Mouse (Mus musculus) MN1 (cell line): ENCODE data around the gene Celf5.

ENCODE experiments used
- DNase-seq: peaks from one replicate; pipeline ENCODE4 v3.0.0-alpha.2; 2016; ENCODE audit warnings: low spot score

Celf5 gene

DNA sequence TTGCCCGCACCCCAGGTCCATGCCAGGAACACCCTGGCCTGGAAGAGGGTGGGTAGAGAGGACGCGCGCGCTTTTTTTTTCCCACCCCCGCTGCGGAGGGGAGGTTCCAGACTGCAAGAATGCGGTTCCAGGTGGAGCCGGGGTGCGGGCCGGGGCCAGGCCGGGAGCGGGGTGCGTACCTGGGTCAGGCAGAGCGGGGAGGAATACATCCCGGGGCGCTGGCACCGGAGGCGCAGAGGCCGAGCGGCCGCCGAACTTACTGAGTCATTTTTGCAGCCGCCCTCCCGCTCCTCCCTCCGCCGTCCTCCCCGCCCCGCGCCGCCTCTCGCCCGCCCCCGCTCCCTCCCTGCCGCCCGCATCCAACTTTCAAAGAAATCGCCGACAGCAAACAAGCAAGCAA lies 55.6 kb downstream of the Celf5 start:
- peak; percentile 66 for DNase-seq

DNA sequence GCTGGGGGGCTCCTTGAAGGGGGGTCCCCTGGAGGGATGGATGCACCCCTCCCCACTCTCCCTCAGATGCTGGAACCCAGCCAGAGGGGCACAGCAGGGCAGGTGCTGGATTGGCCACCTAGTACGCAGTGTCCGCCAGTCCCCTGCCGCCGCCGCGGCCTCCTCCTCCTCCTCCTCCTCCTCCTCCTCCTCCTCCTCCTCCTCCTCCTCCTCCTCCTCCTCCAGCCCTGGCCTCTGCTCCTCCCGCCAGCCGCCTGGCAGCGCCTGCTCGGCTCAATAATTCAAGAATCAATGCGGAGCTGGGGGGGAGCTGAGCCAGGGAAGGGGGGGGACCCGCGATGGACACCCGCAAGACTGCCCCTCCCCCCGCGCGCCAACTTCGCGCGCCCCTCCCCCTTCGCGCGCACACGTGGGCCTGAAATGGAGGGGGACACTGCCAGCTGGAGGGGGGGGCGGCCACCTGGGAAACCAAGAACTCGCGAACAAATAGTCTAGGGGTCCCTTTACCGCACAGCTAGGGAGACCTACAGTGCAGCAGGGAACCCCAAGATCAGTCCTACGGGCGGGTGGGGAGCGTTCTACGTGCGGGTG lies 56.3 kb downstream of the Celf5 start:
- peak; percentile 20 for DNase-seq

DNA sequence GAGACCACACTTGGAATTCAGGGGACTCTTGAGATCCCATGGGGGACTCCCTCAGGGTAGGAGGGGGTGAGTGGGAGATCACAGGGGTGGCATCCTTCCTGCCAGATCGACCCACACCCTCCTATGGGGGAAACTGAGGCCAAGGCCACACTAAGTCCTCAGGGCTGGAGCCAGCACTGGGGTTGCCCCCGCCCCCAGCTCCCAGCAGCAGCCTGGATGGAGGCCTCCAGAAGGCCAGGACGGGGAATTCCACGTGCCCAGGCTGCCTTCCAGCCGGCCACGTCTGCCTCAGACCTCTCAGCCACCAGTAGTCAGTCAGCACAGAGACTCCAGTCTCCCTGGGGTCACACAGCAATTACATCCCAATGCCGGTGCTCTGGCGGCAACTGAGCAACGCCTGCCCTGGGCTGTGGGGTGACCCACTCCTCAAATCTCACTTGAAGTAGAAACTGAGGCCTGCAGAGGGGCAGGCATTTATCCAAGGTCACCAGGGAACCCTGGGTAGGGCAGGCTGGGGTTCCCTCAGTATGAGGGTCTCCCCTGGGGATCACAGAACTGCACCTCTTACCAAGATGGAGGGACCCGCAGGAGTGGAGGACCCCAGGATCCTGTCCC lies 57.2 kb downstream of the Celf5 start:
- peak; percentile 76 for DNase-seq

DNA sequence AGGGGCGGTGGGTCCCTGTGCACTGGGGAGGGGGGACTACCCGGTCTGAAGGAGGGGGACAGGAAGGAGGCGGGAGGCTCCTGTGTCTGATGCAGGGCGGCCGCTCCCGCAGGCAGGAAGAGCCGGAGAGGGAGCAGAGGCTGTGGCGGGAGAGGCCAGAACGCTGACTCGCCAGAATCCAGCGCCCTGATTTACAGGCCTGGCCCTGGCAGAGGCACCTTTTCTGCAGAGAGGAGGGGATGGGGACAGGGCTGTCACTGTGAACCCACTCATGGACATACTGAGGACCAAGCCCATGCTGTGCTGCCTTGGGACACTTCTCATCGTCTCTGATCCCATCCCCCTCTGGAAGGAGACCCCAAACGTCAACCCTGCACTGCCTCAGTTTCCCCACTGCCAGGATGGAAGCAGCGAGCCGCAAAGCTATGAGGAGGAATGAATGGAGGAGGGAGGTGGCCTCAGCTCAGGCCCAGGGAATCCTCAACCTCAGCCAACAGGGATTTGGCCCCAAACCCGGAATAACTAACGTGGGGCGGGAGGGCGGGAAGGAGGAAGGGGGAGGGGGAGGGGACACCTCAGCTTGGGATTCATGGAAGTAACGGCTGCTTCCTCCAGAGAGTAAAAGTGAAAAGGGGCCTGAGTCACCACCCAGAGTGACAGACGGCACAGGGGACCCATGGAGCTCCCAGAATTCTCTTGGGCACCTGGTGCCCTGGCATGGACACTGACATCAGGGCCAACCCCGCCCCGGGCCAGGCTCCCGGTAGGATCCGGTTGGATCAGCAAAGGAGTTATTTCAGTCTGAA lies 58.1 kb downstream of the Celf5 start:
- DNase-seq, result peak; percentile 73

DNA sequence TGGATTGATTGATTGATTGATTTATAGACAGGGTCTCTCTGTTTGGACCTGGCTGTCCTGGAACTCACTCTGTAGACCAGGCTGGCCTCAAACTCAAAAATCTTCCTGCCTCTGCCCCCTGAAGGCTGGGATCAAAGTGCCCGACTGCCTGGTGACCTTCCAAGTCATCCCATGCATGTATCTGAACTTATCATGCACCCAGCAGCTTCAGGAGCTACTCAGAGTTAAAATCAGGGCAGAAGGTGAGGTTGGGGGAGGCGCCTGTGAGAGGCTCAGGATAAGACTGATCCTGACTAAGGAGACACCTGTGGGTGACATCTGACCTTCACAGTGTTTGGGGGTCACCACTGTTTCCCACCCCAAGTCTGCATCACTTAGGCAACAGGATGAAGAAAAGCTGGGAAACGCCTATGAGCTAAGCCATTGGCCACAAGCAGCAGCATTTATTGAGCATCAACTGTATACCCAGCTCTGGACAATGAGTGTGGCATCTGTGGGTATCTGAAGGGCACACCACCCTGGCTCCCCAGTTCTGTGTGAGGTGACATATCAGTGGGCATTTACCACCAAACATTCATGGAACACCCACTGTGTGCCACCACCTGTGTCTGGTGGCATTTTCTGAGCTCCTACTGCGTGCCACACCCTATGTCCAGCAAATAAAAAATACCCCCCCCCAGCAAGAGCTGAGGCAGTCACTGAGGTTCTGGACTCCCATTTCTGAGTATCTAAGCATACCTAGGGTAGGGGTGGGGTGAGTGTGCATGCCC lies 58.8 kb downstream of the Celf5 start:
- DNase-seq, result peak; percentile 7

DNA sequence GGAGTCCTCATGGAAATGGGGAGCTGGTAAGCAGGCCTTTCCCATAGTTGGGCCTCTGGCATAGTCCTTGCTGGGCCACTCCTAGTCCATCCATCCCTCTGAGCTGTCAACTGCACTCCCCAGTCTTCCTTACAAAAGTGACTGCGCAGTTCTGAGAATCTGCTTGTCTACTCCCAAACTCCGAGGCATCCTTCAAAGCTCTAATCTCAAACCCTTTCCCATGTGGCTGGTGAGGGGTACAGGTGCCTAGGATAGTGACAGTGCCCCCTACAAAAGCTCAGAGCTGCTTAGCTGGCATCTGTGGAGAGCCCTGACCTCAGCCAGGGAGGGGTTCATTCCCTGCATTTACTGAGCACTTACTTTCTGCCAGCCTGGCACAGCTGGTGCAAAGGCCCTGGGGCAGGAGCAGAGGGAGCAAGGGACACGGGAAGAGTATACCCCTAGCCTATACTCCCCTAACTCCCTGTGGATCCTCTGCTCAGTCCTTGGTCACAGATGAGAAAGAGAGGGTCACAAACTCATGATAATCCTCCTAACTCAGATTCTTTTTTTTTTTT lies 59.8 kb downstream of the Celf5 start:
- peak; percentile 5 for DNase-seq

DNA sequence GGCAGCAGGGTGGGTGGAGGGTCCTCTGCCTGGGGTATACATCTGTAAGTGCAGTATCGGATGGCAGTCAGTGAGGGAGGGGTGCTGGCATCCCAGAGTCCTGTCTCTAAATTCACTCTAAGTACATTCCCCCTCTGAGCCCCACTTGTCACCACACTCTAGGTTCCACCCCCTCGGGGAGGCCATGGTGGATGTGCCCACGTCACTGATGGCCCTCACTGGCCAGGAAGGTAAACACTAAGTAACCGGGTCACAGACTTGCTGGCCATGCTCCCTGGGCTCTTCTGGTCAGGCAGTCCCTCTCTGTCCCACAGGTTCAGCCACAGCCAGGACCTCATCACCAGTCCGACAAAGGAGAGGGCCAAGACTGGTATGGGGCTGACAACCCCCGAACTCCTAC lies 60.3 kb downstream of the Celf5 start:
- no peak for DNase-seq

DNA sequence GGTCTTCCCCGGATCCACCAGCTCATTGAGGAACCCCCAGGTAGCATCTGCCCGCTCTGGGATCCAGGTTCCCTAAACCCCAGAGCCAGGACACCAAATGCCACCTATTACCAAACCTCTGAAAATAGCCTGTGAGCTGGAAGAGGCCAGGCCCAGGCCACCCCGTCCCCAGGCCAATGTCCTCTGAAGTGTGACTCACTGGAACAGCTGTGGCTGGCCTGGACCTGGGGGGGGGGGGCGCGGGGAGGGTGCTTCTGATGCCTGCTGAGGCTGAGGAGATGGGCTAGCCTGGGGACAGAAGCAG lies 60.8 kb downstream of the Celf5 start:
- no peak for DNase-seq

DNA sequence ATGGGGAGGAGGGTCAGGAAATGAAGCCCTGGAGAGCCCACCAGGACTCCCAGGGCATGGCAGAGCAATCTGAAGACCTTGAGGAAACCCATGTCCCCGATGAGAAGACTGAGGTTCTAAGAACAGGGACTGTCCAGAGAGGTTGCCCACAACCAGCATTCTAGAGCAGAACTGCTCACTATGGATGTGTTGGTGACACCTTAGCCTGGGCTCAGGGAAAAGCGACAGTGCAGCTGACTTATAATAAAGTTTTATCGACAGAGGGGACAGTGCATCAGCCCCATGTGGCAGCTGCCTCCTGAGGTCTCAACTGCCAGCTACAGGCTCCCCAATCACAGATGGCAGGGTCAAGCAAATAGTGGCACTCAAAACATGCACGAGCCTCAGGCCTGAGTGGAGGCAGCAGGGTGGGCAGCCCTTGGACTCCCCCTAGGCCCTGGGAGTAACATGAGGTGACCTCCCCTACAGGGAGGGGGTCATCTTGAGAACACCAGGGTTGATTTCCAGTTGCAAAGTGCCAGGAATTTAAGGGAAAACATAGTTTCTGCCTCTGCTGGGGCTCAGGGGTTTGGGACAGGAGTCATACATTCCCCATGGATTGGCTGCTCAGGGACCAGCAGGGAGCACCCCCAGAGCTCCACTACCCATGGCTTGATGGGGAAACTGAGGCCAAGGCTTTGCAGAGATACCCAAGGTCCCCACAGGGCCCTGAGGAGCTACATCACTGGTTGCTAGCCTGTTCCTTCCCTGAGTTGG lies 61.3 kb downstream of the Celf5 start:
- no peak for DNase-seq

DNA sequence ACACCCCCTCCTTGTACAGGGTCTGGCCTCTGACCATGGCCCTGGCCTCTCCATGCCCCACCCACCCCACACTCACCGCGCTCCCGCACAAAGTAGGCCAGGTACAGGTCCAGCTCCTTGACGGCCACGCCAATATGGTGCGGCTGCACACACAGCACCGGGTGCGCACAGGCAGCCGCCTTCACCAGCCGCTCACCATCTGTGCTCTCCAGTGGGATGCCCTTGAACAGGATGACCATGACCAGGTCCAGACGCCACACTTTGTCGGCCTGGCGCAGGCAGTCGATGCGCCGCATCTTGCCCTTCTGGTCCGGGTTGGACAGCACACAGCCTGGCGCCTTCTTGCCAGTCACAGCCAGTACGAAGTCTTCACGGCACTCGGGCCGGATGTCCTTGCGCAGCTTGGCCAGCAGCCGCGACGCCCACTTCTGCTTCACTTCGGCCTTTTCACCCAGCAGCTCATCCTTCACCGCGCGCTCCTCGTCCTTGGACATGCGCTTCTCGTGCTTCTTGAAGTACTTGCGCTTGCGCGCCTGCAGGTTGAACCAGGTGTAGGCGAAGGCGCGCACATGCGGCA lies 62.2 kb downstream of the Celf5 start:
- no peak for DNase-seq

DNA sequence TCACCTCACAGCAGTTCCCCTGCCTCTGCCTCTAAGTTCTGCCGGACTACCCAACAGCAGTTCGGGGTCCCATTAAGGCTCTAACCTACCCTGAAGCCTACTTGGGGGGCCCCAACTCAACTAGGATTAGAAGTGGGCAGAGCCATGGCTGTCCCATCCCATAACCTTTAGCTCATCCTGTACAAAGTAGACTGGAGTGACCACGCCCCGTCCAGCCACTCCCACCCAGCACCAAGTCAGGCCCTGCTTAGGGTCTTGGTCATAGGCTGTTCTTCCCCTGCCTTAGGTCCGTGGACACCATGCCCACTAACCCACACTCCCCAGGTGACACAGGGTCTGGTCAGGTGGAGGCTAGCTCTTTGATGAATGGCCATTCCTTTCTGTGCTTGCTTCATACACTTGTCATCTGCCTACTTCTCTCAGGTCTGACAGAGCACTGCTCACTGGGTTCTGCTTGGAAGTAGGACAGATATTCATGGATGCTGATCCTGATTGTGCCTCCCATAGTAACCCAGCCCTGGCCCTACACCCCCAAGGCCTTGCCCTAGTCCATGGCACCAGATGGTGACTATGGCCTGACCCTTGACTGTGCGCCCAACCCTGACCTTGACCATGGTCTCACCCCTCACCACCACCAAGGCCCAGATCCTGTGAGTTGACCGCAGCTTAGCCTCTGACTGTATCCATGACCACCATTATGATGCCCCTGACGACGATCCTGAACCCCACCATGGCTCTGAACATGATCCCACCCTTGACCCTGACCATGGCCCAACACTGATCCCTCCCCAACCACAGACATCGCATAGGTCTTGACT lies 63.2 kb downstream of the Celf5 start:
- no peak for DNase-seq

DNA sequence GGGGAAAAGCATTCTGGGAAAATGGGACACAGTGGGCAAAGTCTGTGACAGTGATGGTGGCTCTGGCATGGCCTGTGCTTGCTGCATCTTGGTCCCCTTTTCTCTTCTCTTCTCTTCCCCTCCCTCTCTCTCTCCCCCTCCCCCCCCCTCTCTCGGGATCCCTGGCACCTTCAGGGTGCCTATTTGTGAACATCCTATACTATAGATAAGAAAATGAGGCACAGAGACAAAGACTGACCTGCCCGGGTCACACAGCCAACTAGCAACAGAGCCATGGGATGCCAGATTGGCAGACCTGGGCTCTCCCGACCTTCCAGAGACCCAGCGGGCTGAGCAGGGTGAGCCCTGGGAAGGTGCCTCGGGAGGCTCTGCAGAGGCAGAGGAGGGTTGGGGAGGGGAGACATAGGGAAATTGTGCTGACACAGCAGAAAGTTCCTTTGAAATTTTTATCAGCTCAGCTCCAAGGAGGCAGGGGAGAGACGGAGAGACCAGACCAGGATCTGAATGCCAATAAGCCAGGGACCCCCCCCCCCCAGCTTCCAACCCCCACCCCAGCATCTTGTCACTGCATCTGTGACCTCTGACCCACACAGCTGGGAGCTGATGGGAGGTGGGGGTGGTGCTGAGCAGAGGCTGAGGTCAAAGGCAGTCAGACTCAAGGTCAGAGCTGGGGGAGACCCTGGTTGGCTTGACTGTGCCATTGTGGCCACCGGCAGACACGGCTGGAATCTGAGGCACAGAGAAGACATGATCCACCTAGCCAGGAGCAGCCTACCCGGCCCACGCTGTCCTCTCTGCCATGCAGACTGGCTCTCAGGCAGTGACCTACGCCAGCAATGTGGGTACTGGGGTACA lies 64.1 kb downstream of the Celf5 start:
- DNase-seq, result no peak

DNA sequence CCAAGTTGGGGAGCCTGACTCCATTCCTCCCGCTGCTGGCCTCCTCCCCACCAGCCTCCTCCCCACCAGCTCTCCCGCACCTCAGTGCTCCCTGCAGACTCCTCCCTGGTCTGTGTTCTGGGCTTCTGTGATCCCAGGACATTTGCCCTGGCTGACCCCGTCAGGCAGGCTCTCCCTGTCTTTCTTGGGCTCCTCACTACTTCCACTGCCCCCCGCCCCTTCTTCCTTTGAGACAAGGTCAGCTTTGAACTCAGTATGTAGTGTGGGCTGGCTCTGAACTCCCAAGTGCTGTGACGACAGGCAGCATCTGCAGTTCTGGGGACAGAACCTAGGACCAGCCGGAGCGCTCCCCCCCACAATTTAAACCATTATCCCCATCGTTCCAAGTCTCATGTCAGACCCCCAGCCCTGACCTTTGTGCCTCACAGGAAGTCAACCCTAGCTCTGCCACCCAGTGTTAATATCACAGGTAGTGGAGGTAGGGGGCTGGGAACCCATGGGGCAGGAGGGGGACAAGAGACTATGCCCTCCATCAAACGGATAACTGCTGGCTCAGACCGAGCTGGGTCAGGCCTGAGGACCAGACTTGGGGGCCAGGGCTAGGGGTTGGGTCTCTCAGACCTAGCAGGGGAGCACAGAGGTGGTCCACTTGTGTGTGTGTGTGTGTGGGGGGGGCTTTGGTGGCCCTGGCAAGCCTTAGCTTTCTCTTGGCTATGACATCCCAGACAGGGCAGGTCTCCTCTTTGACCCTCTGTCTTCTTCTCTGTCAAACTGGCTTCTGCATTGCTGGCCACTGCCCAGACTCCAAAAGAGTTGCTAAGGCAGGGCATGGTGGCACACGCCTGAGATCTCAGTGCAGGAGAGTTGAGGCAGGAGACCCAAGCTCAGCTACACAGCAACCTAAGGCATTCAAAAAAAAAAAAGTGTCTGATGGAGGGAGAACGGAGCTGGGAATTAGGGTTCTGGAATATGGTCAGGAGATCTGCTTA lies 65.0 kb downstream of the Celf5 start:
- DNase-seq, result no peak

DNA sequence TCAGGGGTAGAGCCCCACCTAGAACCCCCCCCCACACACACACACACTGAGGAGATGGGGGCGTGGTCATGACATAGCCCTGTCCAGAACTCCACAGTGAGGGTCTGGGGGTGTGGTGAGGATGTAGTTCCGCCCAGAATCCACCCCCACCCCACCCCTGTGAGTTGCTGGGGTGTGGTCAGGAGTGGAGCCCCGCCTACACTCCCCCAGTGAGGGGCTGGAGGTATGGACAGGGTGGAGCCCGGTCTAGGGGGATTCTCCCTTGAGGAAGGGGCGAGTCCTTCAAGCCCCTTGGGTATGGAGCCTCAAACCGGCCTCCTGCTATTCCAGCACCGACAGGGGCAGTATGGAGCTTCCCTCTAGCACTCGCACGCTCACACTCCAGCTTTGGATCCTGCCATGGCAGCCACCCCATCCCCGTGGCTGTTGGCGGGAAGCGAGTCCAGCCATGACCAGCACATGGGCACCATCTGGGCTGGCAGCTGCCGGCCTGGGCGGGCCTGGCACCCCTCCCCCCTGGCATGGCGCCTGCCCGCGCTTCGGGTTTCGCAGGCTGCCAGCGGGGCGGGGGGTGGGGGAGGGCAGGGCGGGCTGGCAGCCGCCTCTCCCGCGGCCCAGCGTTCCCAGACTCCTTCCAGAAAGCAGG lies 65.8 kb downstream of the Celf5 start:
- peak; percentile 96 for DNase-seq

DNA sequence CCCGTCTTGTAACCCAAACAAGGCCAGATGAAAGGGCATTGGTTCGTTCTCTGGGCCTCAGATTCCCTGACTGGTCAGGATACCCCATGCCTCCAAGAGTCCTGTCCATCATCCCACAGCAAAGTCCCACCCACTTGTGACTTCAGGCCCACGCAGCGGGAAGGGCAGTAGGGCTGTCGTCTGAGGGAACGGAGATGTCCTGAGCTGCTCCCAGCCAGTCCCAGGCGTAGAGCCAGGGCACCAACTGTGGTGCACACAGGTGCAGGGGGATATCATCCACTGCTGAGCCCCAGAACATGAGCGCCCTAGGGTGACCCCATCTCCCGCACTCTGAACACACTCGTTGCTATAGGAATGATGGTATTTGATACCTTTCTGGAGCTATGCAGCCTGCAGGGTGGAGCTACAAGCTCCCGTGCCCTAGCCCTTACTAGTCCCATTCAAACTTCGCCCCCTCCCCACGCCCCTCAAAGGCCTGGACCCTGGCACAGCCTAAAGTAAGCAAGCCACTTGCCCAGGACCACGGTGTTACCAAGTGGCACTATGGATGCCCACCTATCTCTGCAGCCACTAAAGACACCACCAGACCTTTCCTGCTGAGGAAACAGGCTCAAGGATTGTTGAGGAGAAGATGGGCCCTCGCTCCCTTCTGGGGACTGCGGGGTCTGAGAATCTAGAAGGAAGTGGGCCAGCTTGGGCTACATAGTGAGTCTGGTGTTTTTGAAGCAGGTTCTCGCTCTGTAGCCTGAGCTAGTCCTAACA lies 66.8 kb downstream of the Celf5 start:
- no peak for DNase-seq

DNA sequence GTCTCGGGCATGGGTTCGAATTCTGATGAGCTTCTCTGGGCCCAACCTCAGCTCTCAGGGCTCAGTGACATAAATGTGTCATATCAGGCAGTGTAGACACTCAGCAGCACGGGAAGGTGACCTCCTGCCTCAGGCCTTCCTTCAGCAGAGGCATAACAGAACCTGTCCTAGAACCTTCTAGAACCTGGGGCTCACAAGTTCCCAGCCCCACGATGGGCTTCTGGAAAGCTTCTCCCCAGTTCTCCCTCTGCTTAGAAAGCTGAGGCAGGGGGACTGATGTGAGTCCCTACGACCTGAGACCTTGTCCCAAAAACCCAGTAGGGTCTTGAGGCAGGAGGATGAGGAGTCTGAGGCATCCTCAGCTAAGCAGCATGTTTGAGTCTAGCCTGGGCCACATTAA lies 67.4 kb downstream of the Celf5 start:
- DNase-seq, result no peak

DNA sequence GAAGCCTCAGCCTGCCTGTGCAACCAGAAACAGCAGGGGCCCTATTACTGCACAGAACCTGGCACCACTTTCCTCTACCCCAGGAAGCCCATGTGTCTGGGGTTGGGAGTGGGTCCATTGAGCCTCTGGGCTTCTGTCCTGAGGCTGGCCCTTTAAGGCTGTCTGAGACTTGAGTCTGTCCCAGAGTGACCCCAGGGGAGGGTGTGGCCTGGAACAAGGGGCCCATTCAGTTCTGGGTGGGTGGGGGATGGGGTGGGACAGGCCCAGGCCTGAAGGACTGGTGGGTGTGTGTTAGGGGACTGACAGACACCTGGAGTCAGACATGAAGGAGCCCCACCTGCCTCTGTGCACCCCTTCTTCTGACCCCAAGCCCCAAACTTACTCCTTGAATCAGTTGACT lies 67.8 kb downstream of the Celf5 start:
- DNase-seq, result no peak
